Mouse (Mus musculus) cortical plate, adult 2 months (tissue): ENCODE data around the gene D230025D16Rik. TPM values are rescaled to one million over a fixed set of nuclear protein-coding genes. Genes with fewer than 3 reads are reported as not detected.

Source experiments
- H3K27ac ChIP-seq: fragments of 200-500 bp; 2 replicates; pipeline ENCODE4 v1.5.1; 2012; ENCODE audit warnings: low read length, control low read depth, inconsistent platforms; ENCODE audit not compliant: insufficient read depth
- H3K4me1 ChIP-seq: fragments of 200-500 bp; 2 replicates; pipeline ENCODE4 v1.6.1; 2011; ENCODE audit warnings: low read length; ENCODE audit not compliant: control insufficient read depth, insufficient read depth
- H3K4me3 ChIP-seq: fragments of 200-500 bp; 2 replicates; pipeline ENCODE4 v1.5.1; 2011; ENCODE audit warnings: mild to moderate bottlenecking, low read length, control low read depth; ENCODE audit not compliant: insufficient read depth
- CTCF ChIP-seq: fragments of 200-500 bp; IDR thresholded peaks from 2 replicates; pipeline ENCODE4 v1.5.1; 2011; ENCODE audit warnings: mild to moderate bottlenecking, control low read depth, low read length; ENCODE audit not compliant: insufficient read depth; ENCODE audit errors: extremely low read depth
- POLR2A ChIP-seq: fragments of 200-500 bp; IDR thresholded peaks from 2 replicates; pipeline ENCODE4 v1.6.1; 2011; ENCODE audit warnings: mild to moderate bottlenecking, low read length, control low read depth; ENCODE audit not compliant: insufficient read depth; ENCODE audit errors: extremely low read depth
- polyA plus RNA-seq: library from polyadenylated mRNA; depleted of rRNA; stranded (reverse); fragments of >200 nt; gene quantifications from 2 replicates; pipeline ENCODE4 v1.2.3, GENCODE M21; 2012

Gene D230025D16Rik
- polyA plus RNA-seq, 1 experiment, result 39.4 TPM

DNA sequence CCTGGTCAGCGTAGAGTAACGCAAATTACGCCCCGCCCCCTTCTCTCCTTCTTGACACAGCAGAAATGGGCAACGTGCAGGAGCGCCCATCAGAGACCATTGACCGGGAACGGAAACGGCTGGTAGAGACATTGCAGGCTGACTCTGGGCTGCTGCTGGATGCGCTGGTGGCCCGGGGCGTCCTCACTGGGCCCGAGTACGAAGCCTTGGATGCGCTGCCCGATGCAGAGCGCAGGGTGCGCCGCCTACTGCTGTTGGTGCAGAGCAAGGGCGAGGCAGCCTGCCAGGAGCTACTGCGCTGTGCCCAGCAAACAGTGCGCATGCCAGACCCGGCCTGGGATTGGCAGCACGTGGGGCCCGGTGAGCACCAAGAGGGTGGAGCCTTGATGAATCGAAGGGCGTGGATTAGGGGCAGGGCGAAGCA lies 54.0 kb downstream of the D230025D16Rik start:
- peak overlapping the region; percentile 5; the same call in 1 of the 2 replicates for H3K4me3 ChIP-seq
- TF ChIP-seq CTCF, result no peak
- TF ChIP-seq POLR2A, result peak; percentile 35; the same call in 1 of the 2 replicates
- no peak overlapping the region for H3K27ac ChIP-seq
- H3K4me1 ChIP-seq, result peaks cover 3% of the 10 kb centered on the region

GRCm38 (mm10) chr8:105280567-105280966 lies 55.6 kb downstream of the D230025D16Rik start:
- H3K4me3 ChIP-seq, result no peak overlapping the region
- H3K27ac ChIP-seq, result no peak overlapping the region
- peaks cover 3% of the 10 kb centered on the region for H3K4me1 ChIP-seq
- TF ChIP-seq CTCF (no peak), POLR2A (no peak)

- Histone ChIP-seq H3K4me1 (peaks cover 3% of the 10 kb centered on the region), H3K27ac (no peak overlapping the region), H3K4me3 (no peak overlapping the region)
- no peak for TF ChIP-seq POLR2A
- no peak for TF ChIP-seq CTCF
Measured at GRCm38 (mm10) chr8:105281821-105282220, 56.9 kb downstream of the D230025D16Rik start.

GRCm38 (mm10) chr8:105282239-105282638 lies 57.3 kb downstream of the D230025D16Rik start:
- Histone ChIP-seq H3K4me1 (peaks cover 3% of the 10 kb centered on the region), H3K4me3 (no peak overlapping the region), H3K27ac (no peak overlapping the region)
- TF ChIP-seq CTCF, result no peak
- TF ChIP-seq POLR2A, result no peak

- peaks cover 4% of the 10 kb centered on the region for H3K4me1 ChIP-seq
- TF ChIP-seq CTCF, result peak; percentile 42
- TF ChIP-seq POLR2A, result no peak
- H3K27ac ChIP-seq, result no peak overlapping the region
- H3K4me3 ChIP-seq, result no peak overlapping the region
Measured at GRCm38 (mm10) chr8:105283074-105283473, 58.1 kb downstream of the D230025D16Rik start.

- no peak for TF ChIP-seq POLR2A
- no peak for TF ChIP-seq CTCF
- no peak overlapping the region for H3K27ac ChIP-seq
- H3K4me3 ChIP-seq, result no peak overlapping the region
- peaks cover 2% of the 10 kb centered on the region for H3K4me1 ChIP-seq
Measured at GRCm38 (mm10) chr8:105285514-105285913, 60.6 kb downstream of the D230025D16Rik start.

DNA sequence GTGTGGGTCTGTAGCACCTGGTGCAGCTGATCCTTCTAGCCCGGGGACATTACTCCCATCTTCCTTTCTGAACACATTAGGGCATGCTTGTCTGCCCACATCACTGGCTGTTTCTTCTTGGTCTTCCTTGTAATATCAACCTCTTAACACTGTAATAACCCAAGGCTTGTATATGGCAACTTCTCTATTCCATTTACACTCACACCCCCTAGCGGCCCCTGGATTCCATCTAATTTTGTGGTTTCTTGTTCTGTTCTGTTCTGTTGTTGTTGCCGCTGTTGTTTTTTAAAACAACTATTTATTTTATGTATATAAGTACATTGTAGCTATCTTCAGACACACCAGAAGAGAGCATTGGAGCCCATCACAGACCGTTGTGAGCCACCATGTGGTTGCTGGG lies 62.0 kb downstream of the D230025D16Rik start:
- Histone ChIP-seq H3K4me1 (peaks cover 2% of the 10 kb centered on the region), H3K27ac (no peak overlapping the region), H3K4me3 (no peak overlapping the region)
- TF ChIP-seq POLR2A, result no peak
- TF ChIP-seq CTCF, result no peak

DNA sequence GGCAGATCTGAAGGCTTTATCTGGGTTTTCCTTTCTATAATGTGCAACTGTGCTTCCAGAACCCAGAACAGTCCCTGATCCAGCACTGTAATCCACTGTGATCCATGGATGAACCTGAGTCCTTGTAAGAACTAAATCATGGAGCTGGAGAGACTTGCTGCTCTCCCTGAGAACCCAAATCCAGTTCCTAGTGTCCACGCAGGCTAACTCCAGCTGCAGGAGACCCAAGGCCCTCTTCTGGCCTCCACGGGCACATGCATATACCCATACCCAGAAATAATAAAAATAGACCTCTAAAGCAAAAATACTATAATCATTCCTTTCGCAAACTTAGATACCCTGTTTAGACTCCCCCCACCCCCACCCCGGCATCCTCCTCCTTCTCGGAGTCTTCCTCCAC lies 63.3 kb downstream of the D230025D16Rik start:
- TF ChIP-seq CTCF (no peak), POLR2A (no peak)
- peak overlapping the region; percentile 43 for H3K4me3 ChIP-seq

GRCm38 (mm10) chr8:105288958-105289732 lies 64.2 kb downstream of the D230025D16Rik start:
- peak overlapping the region; percentile 18; the same call in 1 of the 2 replicates for H3K27ac ChIP-seq
- peaks cover 2% of the 10 kb centered on the region; the same call in 1 of the 2 replicates for H3K4me1 ChIP-seq
- TF ChIP-seq POLR2A (peak; percentile 58; the same call in 1 of the 2 replicates), CTCF (no peak)
- H3K4me3 ChIP-seq, result peak overlapping the region; percentile 43

More for the DNA sequence above, 63.3 kb downstream of the D230025D16Rik start:
- Histone ChIP-seq H3K4me1 (peaks cover 2% of the 10 kb centered on the region; the same call in 1 of the 2 replicates), H3K27ac (no peak overlapping the region)

- peak within 1 kb of the TSS; percentile 43 for H3K4me3 ChIP-seq
- H3K27ac ChIP-seq, result peak within 1 kb of the TSS; percentile 18; the same call in 1 of the 2 replicates
- peaks cover 2% of the 10 kb centered on the region; the same call in 1 of the 2 replicates for H3K4me1 ChIP-seq
- TF ChIP-seq POLR2A, result no peak
- TF ChIP-seq CTCF, result peak; percentile 42; the same call in 1 of the 2 replicates
Measured at GRCm38 (mm10) chr8:105289805-105290460, 65.0 kb downstream of the D230025D16Rik start, which contains the start of gene 4931428F04Rik. Gene 4931428F04Rik (minus strand): TSS chr8:105289864.
